Mouse (Mus musculus): ENCODE data around the gene Tsen34. TPM values are rescaled to one million over a fixed set of nuclear protein-coding genes. Genes with fewer than 3 reads are reported as not detected.

Gene Tsen34
- 46.3 and 65.6 TPM in 2 replicates for polyA plus RNA-seq (2015; fragmentation: Nextera tagmentation; extraction: Ambion mirVana)

DNA sequence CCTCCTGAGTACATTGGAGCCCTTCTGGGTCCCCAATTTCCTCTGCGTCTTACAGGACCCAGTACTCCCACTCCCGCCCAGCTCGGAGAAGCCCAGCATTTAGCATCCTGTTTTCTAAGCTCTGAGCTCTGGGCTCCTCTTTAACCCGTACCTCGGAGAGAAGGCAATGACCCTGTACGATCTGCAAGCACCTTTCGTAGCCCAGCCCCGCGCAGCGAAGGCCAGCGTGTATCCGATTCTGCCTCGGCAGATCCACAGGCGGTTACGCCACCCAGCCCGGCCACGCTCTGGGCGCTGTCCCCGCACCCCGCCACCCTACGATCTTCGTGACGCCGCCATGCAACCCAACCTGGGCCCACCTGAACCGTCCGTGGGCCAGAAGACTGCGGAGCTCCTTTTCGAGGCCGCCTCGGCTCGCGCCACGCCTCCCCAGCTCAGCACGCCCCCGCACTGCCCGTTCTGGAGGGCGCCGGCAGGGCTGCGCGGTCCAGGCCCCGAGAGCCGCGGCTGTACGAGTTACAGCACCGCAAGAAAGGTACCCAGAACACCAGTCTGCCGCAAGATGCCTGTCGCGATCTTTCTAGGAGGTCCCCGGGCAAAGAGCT, at the start of gene Tsen34:
Gene Tsen34, plus strand, starts transcription at position 482 of the 605 bp plus-strand sequence.

DNA sequence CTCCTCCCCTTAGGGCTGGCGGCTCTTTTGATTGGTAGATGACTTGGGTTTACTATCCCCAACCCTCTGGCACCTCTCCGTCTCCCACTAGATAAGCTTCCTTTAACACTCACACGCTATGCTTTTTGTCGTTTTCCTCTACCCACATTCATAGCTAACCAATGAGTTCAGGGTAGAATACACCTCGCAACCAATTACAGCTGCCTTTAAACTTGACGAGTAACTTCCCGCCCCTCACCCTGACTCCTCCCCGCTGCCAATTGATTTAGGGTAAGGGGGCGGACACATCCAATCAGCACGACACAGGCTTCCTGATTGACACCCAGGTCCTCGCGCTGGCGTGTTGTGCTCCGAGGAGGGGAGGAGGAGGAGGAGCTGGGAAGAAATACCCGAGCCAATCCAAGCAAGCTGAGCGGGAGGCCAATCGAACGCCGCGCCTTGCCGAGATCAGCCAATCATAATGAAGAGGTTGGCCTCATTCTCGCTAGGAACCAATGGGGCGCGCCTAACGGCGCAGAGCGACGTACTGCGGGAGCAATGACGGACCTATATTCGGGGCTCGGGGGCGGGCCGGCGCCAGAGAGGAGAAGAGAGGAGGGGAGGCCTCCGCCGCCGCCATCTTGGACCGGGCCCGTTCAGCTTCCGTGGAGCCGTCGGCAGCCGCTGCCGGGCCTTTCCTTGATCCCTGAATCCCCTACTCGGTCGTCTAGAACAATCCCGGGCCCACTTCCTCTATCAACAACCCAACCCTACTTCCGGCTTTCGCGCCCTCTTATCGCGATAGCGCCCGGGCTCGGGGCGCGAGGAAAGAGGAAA, 47.8 kb upstream of the Tsen34 start, which contains the start of gene Cnot3:
Gene Cnot3, plus strand, starts transcription at position 597 of the 816 bp plus-strand sequence.

DNA sequence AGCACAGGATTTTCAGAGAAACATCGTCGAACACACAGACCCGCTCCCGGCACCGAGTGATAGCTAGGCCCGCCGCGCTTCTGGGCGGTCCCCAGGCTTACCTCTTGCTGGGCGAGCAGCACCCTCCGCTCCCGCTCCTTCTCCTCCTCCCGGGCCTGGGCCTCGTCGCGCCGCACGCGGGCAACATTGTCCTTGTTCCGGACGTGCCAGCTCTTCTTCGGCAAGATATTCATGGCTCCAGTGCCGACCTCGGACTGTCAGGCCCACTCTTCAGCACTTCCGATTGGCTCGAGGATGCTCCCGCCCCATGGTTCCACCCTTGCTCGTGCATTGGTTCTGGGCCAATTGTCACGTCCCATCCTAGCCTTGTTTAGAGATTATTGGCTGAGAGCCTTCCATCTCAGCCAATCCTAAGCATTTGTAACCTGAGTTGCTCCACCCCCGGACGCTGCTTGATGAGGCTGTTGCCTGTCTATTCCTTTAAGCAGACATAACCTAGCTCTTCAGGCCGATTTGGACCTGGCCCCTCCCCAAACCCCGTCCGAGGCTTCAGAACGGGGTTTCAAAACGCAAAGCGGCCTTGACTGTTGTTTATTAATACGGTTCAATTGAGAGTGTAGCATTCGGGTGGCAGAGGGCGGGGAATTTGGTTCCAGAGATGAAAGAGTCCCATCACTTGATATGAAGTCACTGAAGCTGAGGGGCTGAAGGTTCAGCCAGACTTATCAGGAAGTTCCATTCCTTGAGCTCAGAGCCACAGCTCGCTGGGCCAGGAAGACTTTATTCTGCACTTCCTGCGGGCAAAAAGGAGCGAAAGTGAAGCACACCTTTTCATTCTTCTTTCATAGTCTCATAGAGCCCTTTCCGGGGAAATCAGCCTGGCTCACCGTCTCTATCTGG, 27.2 kb upstream of the Tsen34 start, which contains the start of gene Leng1:
Gene Leng1, minus strand, starts transcription at position 626 of the 900 bp plus-strand sequence.

DNA sequence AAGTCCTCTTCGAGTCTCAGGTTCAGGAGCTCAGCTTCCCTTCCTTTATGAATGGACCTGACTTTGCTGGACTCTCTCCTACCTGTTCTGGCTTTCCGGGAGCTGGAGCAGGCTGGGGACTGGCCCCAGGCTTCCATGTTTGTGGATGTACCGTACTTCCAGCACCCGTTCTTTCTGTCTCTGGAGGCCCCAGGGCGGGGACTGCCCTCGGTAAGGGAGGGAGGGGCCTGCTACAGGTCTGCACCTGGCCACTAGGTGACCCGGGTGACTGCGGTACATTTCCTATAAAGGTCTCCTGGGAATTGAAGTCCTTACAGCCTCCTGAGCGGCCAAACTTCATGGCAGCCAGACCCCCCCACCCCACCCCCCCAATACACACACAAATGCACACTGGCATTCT, 15.3 kb upstream of the Tsen34 start, which contains the start of gene Tmc4:
Gene Tmc4, minus strand, starts transcription at position 212 of the 400 bp plus-strand sequence.

DNA sequence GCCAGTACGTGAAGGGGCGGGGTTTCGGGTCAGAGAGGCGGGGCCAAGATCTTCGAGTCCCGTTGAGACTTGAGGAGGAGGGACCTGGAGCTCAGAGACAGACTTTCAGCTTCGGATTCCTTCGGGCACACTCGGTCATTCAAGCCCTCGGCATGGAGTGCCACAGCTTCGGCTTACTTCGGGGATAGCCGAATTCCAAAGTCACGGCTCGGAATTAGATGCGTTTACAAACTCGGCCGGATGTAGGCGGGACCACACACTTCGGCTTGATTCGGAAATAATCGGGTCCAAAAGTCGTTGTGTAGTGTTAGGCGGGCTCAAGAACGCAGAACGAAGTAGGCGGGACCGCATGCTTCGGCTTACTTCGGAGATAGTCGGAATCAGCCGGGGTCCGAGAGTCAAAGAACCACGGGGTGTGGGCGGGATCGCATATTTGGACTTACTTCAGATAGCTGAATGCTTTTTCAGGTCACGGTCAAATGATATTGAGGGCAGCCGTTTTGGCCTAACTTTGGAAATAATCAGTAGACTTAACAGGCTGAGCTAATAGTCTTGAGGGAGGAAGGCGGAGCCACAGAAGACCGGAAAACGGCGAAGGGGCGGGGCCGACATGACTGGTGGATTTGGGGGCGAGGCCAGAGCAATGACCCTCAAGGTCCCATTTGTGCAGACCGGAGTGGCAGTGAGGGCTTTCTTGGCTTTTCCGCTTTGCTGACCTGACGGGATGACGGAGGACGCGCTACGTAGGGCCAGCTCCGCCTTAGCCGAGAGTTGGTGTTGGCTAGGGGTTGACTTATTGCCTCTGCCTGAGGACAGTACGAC, 535 bp downstream of the Tsen34 start, which contains the start of gene Mboat7:
Gene Mboat7, minus strand, starts transcription at position 537 of the 822 bp plus-strand sequence.

GRCm38 (mm10) chr7:3703879-3704441, 11.3 kb downstream of the Tsen34 start, which contains the start of gene Rps9:
Gene Rps9, plus strand, starts transcription at chr7:3703993.

GRCm38 (mm10) chr7:3720268-3720667, 27.6 kb downstream of the Tsen34 start, which contains the start of gene Pirb:
Gene Pirb, minus strand, starts transcription at chr7:3720391.

Other genes with a start within 250 kb of the Tsen34 start
- 2.9 and 3.5 TPM in 2 replicates for gene Tarm1, start 190.2 kb upstream of the Tsen34 start, polyA plus RNA-seq (2015; fragmentation: Nextera tagmentation; extraction: Ambion mirVana)
- not detected in 2 replicates for gene Oscar, start 76.7 kb upstream of the Tsen34 start, polyA plus RNA-seq (2015; fragmentation: Nextera tagmentation; extraction: Ambion mirVana)
- 365 and 377 TPM in 2 replicates for gene Ndufa3, start 75.5 kb upstream of the Tsen34 start, polyA plus RNA-seq (2015; fragmentation: Nextera tagmentation; extraction: Ambion mirVana)
- 14.6 TPM in 2 replicates for gene Tfpt, start 62.9 kb upstream of the Tsen34 start, polyA plus RNA-seq (2015; fragmentation: Nextera tagmentation; extraction: Ambion mirVana)
- 54.2 and 55.9 TPM in 2 replicates for gene Prpf31, start 62.9 kb upstream of the Tsen34 start, polyA plus RNA-seq (2015; fragmentation: Nextera tagmentation; extraction: Ambion mirVana)
- gene Cnot3, start 47.6 kb upstream of the Tsen34 start, polyA plus RNA-seq (2015; fragmentation: Nextera tagmentation; extraction: Ambion mirVana), result 29.6 and 34.3 TPM in 2 replicates
- 7.4 and 7.7 TPM in 2 replicates for gene Leng1, start 27.0 kb upstream of the Tsen34 start, polyA plus RNA-seq (2015; fragmentation: Nextera tagmentation; extraction: Ambion mirVana)
- gene Tmc4, start 15.3 kb upstream of the Tsen34 start, polyA plus RNA-seq (2015; fragmentation: Nextera tagmentation; extraction: Ambion mirVana), result 6.9 and 8.2 TPM in 2 replicates
- 21.7 and 28.8 TPM in 2 replicates for gene Mboat7, start 660 bp downstream of the Tsen34 start, polyA plus RNA-seq (2015; fragmentation: Nextera tagmentation; extraction: Ambion mirVana)
- gene Rps9, start 11.1 kb downstream of the Tsen34 start, polyA plus RNA-seq (2015; fragmentation: Nextera tagmentation; extraction: Ambion mirVana), result 1,500 and 1,551 TPM in 2 replicates
- 18.7 and 25.6 TPM in 2 replicates for gene Pirb, start 27.5 kb downstream of the Tsen34 start, polyA plus RNA-seq (2015; fragmentation: Nextera tagmentation; extraction: Ambion mirVana)
- 0.70 and 1.2 TPM in 2 replicates for gene Gm15448, start 132.8 kb downstream of the Tsen34 start, polyA plus RNA-seq (2015; fragmentation: Nextera tagmentation; extraction: Ambion mirVana)
- 7.2 and 10.1 TPM in 2 replicates for gene Pira2, start 152.2 kb downstream of the Tsen34 start, polyA plus RNA-seq (2015; fragmentation: Nextera tagmentation; extraction: Ambion mirVana)
- 8.1 and 10.5 TPM in 2 replicates for gene Gm14548, start 205.3 kb downstream of the Tsen34 start, polyA plus RNA-seq (2015; fragmentation: Nextera tagmentation; extraction: Ambion mirVana)
- 6.8 and 7.9 TPM in 2 replicates for gene Lilra6, start 222.6 kb downstream of the Tsen34 start, polyA plus RNA-seq (2015; fragmentation: Nextera tagmentation; extraction: Ambion mirVana)